Mouse (Mus musculus): Measurements from ENCODE around the gene Taf1b.

DNA sequence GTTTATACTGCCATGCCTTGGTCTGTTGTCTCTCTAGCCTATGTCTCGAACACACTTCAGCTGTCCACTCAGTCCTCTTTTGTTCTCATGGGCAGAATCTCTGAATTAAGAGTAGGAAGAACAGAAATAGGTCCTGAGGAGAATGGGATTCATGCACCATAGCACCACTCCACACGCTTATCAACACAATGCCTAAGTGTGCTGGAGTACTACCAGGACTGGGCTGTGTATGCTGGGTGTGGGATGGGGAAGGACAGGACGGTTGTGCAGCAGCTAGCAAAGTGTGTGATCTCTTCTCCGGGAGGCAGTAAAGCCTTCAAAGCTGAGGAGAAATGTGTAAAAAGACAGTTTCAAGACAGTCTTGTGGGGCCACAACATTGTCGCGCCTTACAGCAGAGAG, 50.7 kb downstream of the Taf1b start:
- no peak for TF ChIP-seq CTCF (IDR thresholded peaks at IDR 0.05; ENCODE audit: low read depth)
- no peak for TF ChIP-seq EP300 (optimal IDR thresholded peaks at IDR 0.05)
